Mouse (Mus musculus) CH12.LX (cell line): ENCODE data around the gene Fgfr1op. TPM values are rescaled to one million over a fixed set of nuclear protein-coding genes. Genes with fewer than 3 reads are reported as not detected.

Source experiments
- DNase-seq: peaks from one replicate; pipeline ENCODE4 v3.0.0-alpha.2; 2013; ENCODE audit errors: extremely low read depth
- H3K27ac ChIP-seq: 2 replicates; pipeline ENCODE4 v1.5.1; 2012; ENCODE audit warnings: low read depth, mild to moderate bottlenecking, control low read depth, moderate library complexity; ENCODE audit not compliant: insufficient read depth
- H3K27me3 ChIP-seq: replicated peaks from 2 replicates; pipeline ENCODE3; 2012; ENCODE audit warnings: inconsistent platforms
- H3K36me3 ChIP-seq, 2 experiments: replicated peaks in 1 of 2; 2 replicates each; pipeline versions ENCODE3 to v1.6.1; 2012; ENCODE audit warnings: inconsistent platforms in 1 of 2, low read length in 1 of 2, mild to moderate bottlenecking in 1 of 2, mixed read lengths in 1 of 2, moderate library complexity in 1 of 2; ENCODE audit not compliant: control insufficient read depth in 1 of 2, insufficient read depth in 1 of 2
- H3K4me1 ChIP-seq, 2 experiments: 2 replicates each; pipeline ENCODE4 v1.6.1; 2012; ENCODE audit warnings: inconsistent platforms in 1 of 2, moderate library complexity in 1 of 2; ENCODE audit not compliant: insufficient read depth in 2 of 2, control insufficient read depth in 1 of 2
- H3K4me2 ChIP-seq: 2 replicates; pipeline ENCODE4 v1.6.1; 2012; ENCODE audit warnings: low read depth, mild to moderate bottlenecking, control low read depth; ENCODE audit not compliant: poor library complexity, insufficient read depth, severe bottlenecking
- H3K4me3 ChIP-seq, 3 experiments: fragments of 150-350 bp in 1 of 3; sonication (generic) in 1 of 3; replicated peaks in 1 of 3; 2 replicates each; pipeline versions ENCODE3 to v1.5.1; 2011 to 2012; ENCODE audit warnings: low read depth in 2 of 3, low read length in 2 of 3, mild to moderate bottlenecking in 2 of 3, moderate library complexity in 2 of 3, control low read depth in 1 of 3, improper control_type of control experiment in 1 of 3, inconsistent platforms in 1 of 3, mixed read lengths in 1 of 3; ENCODE audit not compliant: poor library complexity in 1 of 3
- H3K79me2 ChIP-seq: replicated peaks from 2 replicates; pipeline ENCODE4 v1.6.1; 2012; ENCODE audit warnings: mild to moderate bottlenecking, moderate library complexity; ENCODE audit not compliant: control insufficient read depth, poor library complexity, insufficient read depth, severe bottlenecking; ENCODE audit errors: extremely low read depth
- H3K9ac ChIP-seq: 2 replicates; pipeline ENCODE4 v1.6.1; 2012; ENCODE audit warnings: low read depth, mild to moderate bottlenecking, control low read depth, moderate library complexity; ENCODE audit not compliant: insufficient read depth
- H3K9me3 ChIP-seq: replicated peaks from 2 replicates; pipeline ENCODE3; 2012; ENCODE audit warnings: low read length, inconsistent platforms, mixed read lengths
- BHLHE40 ChIP-seq: IDR thresholded peaks from 2 replicates; pipeline ENCODE4 v1.6.1; 2011; ENCODE audit warnings: mild to moderate bottlenecking, low read depth, low read length, improper control_type of control experiment
- CHD2 ChIP-seq: IDR thresholded peaks from 2 replicates; pipeline ENCODE4 v1.6.1; 2011; ENCODE audit warnings: low read length, improper control_type of control experiment
- CTCF ChIP-seq, 2 experiments: IDR thresholded peaks in 1 of 2; conservative IDR thresholded peaks in 1 of 2; 2 replicates each; pipeline ENCODE4 v1.5.1; 2011 to 2012; ENCODE audit warnings: low read depth in 2 of 2, low read length in 2 of 2, improper control_type of control experiment in 1 of 2, inconsistent platforms in 1 of 2, mild to moderate bottlenecking in 1 of 2, moderate library complexity in 1 of 2
- E2F4 ChIP-seq: IDR thresholded peaks from 2 replicates; pipeline ENCODE4 v1.6.1; 2011; ENCODE audit warnings: low read depth, low read length, improper control_type of control experiment; ENCODE audit not compliant: insufficient replicate concordance
- EP300 ChIP-seq: IDR thresholded peaks from 2 replicates; pipeline ENCODE4 v1.6.1; 2011; ENCODE audit warnings: low read length, improper control_type of control experiment
- ETS1 ChIP-seq: conservative IDR thresholded peaks from 2 replicates; pipeline ENCODE4 v1.6.1; 2012; ENCODE audit warnings: low read depth, mild to moderate bottlenecking, inconsistent platforms, low read length, improper control_type of control experiment, moderate library complexity
- IRF4 ChIP-seq: IDR thresholded peaks from 2 replicates; pipeline ENCODE4 v1.6.1; 2014; ENCODE audit warnings: low read depth, mild to moderate bottlenecking, inconsistent platforms, low read length, improper control_type of control experiment
- JUN ChIP-seq: IDR thresholded peaks from 2 replicates; pipeline ENCODE4 v1.6.1; 2011; ENCODE audit warnings: low read depth, mild to moderate bottlenecking, low read length, improper control_type of control experiment, moderate library complexity; ENCODE audit not compliant: insufficient read depth
- JUND ChIP-seq: conservative IDR thresholded peaks from 2 replicates; pipeline ENCODE4 v1.6.1; 2011; ENCODE audit warnings: low read depth, low read length, improper control_type of control experiment
- KAT2A ChIP-seq: IDR thresholded peaks from 2 replicates; pipeline ENCODE4 v1.6.1; 2012; ENCODE audit warnings: low read length, improper control_type of control experiment, inconsistent platforms; ENCODE audit not compliant: insufficient replicate concordance
- MAX ChIP-seq: IDR thresholded peaks from 2 replicates; pipeline ENCODE4 v1.6.1; 2011; ENCODE audit warnings: low read length, improper control_type of control experiment
- MAZ ChIP-seq: IDR thresholded peaks from 2 replicates; pipeline ENCODE4 v1.6.1; 2012; ENCODE audit warnings: low read depth, mild to moderate bottlenecking, inconsistent platforms, low read length, improper control_type of control experiment, moderate library complexity
- MEF2A ChIP-seq: IDR thresholded peaks from 2 replicates; pipeline ENCODE4 v1.6.1; 2014; ENCODE audit warnings: low read depth, mild to moderate bottlenecking, inconsistent platforms, low read length, improper control_type of control experiment, borderline replicate concordance
- MXI1 ChIP-seq: IDR thresholded peaks from 2 replicates; pipeline ENCODE4 v1.6.1; 2011; ENCODE audit warnings: mild to moderate bottlenecking, low read depth, low read length, improper control_type of control experiment
- MYC ChIP-seq: IDR thresholded peaks from 2 replicates; pipeline ENCODE4 v1.6.1; 2011; ENCODE audit warnings: low read depth, mild to moderate bottlenecking, improper control_type of control experiment, low read length
- NELFE ChIP-seq: IDR thresholded peaks from 2 replicates; pipeline ENCODE4 v1.6.1; 2011; ENCODE audit warnings: low read depth, low read length, improper control_type of control experiment
- PAX5 ChIP-seq: IDR thresholded peaks from 2 replicates; pipeline ENCODE4 v1.6.1; 2012; ENCODE audit warnings: low read length, inconsistent platforms, mixed read lengths
- POLR2AphosphoS2 ChIP-seq: IDR thresholded peaks from 2 replicates; pipeline ENCODE4 v1.6.1; 2011; ENCODE audit warnings: low read depth, low read length, improper control_type of control experiment
- RCOR1 ChIP-seq: conservative IDR thresholded peaks from 2 replicates; pipeline ENCODE4 v1.6.1; 2012; ENCODE audit warnings: low read depth, mild to moderate bottlenecking, inconsistent platforms, low read length, improper control_type of control experiment
- SIN3A ChIP-seq: IDR thresholded peaks from 2 replicates; pipeline ENCODE4 v1.6.1; 2012; ENCODE audit warnings: low read length, improper control_type of control experiment, inconsistent platforms
- TBP ChIP-seq: conservative IDR thresholded peaks from 2 replicates; pipeline ENCODE4 v1.6.1; 2011; ENCODE audit warnings: low read depth, low read length, improper control_type of control experiment
- UBTF ChIP-seq: IDR thresholded peaks from 2 replicates; pipeline ENCODE4 v1.6.1; 2012; ENCODE audit warnings: low read depth, mild to moderate bottlenecking, inconsistent platforms, low read length, improper control_type of control experiment, moderate library complexity
- ZMIZ1 ChIP-seq: IDR thresholded peaks from 2 replicates; pipeline ENCODE4 v1.6.1; 2012; ENCODE audit warnings: low read depth, mild to moderate bottlenecking, inconsistent platforms, low read length, improper control_type of control experiment
- ZNF384 ChIP-seq: IDR thresholded peaks from 2 replicates; pipeline ENCODE4 v1.6.1; 2012; ENCODE audit warnings: low read depth, low read length, improper control_type of control experiment, inconsistent platforms
- dilution Hi-C: fragments of 300-500 bp; cut with MboI; formaldehyde crosslinking; loops from 2 replicates; pipeline ENCODE4 v1.14.3; 2020; ENCODE audit warnings: low sequenced_read_pairs; ENCODE audit not compliant: extremely low pct_unique_long_range_greater_than_20kb, extremely low pct_ligation_motif_present
- in situ Hi-C: fragments of 300-500 bp; cut with MboI; formaldehyde crosslinking; loops from 3 replicates; pipeline ENCODE4 v1.14.3; 2019; ENCODE audit warnings: low sequenced_read_pairs, low pct_ligation_motif_present, low pct_unique_long_range_greater_than_20kb, mixed read lengths
- polyA plus RNA-seq: library from polyadenylated mRNA; unstranded; fragments of >175 nt; gene quantifications from 2 replicates; pipeline ENCODE4 v1.2.1, GENCODE M21; 2012; ENCODE audit warnings: low read depth; ENCODE audit not compliant: insufficient read length
- total RNA-seq, 2 experiments: library from RNA; depleted of rRNA; stranded (reverse); fragments of 300-350 nt in 1 of 2; fragments of >200 nt in 1 of 2; gene quantifications; 2 replicates each; pipeline ENCODE4 v1.2.3; 2012 to 2014

Gene Fgfr1op
- total and polyA plus RNA-seq, 3 experiments = 29.8 to 56.3 (median 46.9) TPM

- no peak for DNase-seq
Observed at GRCm38 (mm10) chr17:8183815-8184214, 18.5 kb downstream of the Fgfr1op start.

GRCm38 (mm10) chr17:8184217-8184616 is 18.9 kb downstream of the Fgfr1op start:
- Histone ChIP-seq H3K79me2 (no peaks in the 10 kb centered on the region), H3K27ac (no peak overlapping the region), H3K27me3 (no peaks in the 10 kb centered on the region), H3K4me1 (peaks cover 0 to 5% of the 10 kb centered on the region in 2 experiments; a peak in 1 of 4 replicates), H3K9ac (no peak overlapping the region), H3K4me3 (no peak overlapping the region), H3K36me3 (peaks cover 62 to 89% of the 10 kb centered on the region in 2 experiments), H3K9me3 (no peaks in the 10 kb centered on the region), H3K4me2 (no peak overlapping the region)
- no peak for DNase-seq
- no peak for TF ChIP-seq JUN
- no peak for TF ChIP-seq MYC
- no peak for TF ChIP-seq CHD2
- TF ChIP-seq CTCF (conservative IDR thresholded peaks at IDR 0.05 in 1 of 2, IDR thresholded peaks at IDR 0.05 in 1 of 2; ENCODE audit: low read depth in 2 of 2, low read length in 2 of 2) = no peak
- TF ChIP-seq UBTF = no peak
- TF ChIP-seq BHLHE40 = no peak
- no peak for TF ChIP-seq IRF4
- no peak for TF ChIP-seq MXI1
- TF ChIP-seq MAX = no peak
- TF ChIP-seq EP300 = no peak
- TF ChIP-seq MEF2A = no peak
- TF ChIP-seq ZMIZ1 = no peak
- TF ChIP-seq KAT2A = no peak
- no peak for TF ChIP-seq PAX5
- TF ChIP-seq ETS1 = no peak
- no peak for TF ChIP-seq POLR2AphosphoS2
- no peak for TF ChIP-seq ZNF384
- TF ChIP-seq NELFE = no peak
- no peak for TF ChIP-seq E2F4
- TF ChIP-seq TBP = no peak
- in situ Hi-C loops = no loop called here
- dilution Hi-C loops = no loop called here

More at GRCm38 (mm10) chr17:8183815-8184214, 18.5 kb downstream of the Fgfr1op start:
- H3K4me2 ChIP-seq = no peak overlapping the region
- H3K27ac ChIP-seq = no peak overlapping the region
- no peak overlapping the region for H3K9ac ChIP-seq
- peaks cover 0 to 5% of the 10 kb centered on the region in 2 experiments; a peak in 1 of 4 replicates for H3K4me1 ChIP-seq
- TF ChIP-seq JUND = no peak
- TF ChIP-seq SIN3A = no peak
- no peak for TF ChIP-seq POLR2AphosphoS2
- TF ChIP-seq ZMIZ1 = no peak
- TF ChIP-seq RCOR1 = no peak
- TF ChIP-seq ZNF384 = no peak
- no peak for TF ChIP-seq TBP
- no peak for TF ChIP-seq CHD2
- no peak for TF ChIP-seq MAX
- TF ChIP-seq EP300 = no peak
- no peak for TF ChIP-seq MAZ
- no peaks in the 10 kb centered on the region for H3K9me3 ChIP-seq
- no peaks in the 10 kb centered on the region for H3K27me3 ChIP-seq
- dilution Hi-C loops = no loop called here
- H3K36me3 ChIP-seq = peaks cover 60 to 89% of the 10 kb centered on the region in 2 experiments
- H3K4me3 ChIP-seq = no peak overlapping the region
- in situ Hi-C loops = no loop called here
- H3K79me2 ChIP-seq = no peaks in the 10 kb centered on the region
